Mouse (Mus musculus): ENCODE results near the gene Tcaim. TPM values are rescaled to one million over a fixed set of nuclear protein-coding genes. Genes with fewer than 3 reads are reported as not detected.

Tcaim gene
- polyA plus RNA-seq, 1 experiment, result 0.45 TPM

DNA sequence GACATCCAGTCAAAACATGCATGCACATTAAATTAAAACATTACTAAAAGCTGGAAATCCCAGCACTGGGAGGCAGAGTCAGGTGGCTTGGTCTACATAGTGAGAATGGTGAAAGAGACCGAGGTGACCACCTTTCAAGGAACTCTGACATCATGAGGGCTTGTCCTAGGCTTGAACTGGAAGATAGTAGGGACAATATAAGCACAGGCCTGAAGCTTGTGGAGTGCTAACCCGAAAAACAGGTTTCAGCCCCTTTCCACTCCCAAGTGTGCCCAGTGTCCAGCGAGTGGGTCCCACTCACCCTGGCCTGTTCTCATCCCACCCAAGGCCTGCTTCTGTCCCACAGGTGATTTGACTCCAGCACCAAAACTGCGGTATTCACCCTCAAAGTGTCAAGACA is 31.9 kb downstream of the Tcaim start:
- TF ChIP-seq GATA1 (IDR thresholded peaks at IDR 0.05; ENCODE audit: low read length), result no peak

DNA sequence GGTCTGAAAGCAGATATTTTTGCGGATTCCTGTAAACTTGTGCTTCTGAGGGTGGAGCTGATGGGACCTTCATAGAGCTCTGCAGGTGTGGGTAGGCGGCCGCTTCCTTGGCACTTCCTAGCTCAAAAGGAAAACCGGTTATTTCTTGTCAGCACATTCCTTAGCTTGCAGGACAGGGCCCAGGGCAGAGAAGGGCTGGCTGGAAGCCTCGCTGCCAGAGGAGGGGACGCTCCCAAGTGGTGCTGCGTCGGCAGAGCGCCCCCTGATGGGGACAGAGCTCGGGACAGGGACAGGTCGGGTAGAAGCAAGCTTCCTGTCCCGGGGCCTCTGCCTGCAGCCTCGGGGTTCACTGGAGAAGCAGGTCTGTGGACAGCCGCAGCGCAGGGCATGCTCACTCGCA is 32.3 kb downstream of the Tcaim start:
- no peak for TF ChIP-seq GATA1 (IDR thresholded peaks at IDR 0.05; ENCODE audit: low read length)

DNA sequence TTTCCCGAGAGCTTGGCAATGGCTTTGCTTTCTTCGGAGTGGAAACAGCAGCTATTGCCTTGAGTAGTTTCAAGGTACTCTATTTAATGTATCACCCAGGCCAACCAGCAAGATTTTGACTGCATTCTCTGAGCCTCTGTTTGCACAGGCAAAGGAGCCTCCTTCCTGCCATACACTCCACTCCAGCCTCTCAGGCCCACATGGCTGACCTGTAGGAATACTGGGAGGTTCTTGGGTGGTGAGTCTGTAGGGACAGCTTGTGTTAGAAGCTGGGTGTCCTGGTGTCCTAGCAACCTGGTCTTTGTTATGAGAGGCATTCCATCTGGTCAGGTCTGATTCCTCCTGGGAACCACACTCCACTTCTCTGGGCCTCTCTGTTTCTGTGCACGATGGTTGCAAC is 38.4 kb downstream of the Tcaim start, which contains the start of gene Gm35549:
TSS of gene Gm35549 (minus strand) at position 276 of the 400 bp plus-strand sequence.
- no peak for TF ChIP-seq GATA1 (IDR thresholded peaks at IDR 0.05; ENCODE audit: low read length)

DNA sequence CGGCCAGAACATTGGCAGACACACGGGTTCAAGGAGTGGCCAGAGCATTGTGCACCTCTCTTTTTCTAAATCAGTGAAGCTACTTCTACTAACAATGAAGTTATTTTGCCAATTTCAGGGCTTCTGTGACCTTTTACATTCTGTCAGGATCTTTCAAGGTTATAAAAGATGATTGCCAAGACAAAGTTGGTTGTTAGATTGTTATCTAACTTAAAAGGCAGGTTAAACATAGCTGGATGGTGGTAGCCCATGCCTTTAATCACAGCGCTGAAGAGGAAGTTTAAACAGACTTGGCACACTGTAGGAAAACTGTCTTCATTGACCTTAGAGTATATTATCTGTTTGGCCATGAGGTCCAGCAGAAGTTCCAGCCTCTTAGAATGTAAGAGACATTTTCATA is 40.3 kb downstream of the Tcaim start:
- no peak for TF ChIP-seq GATA1 (IDR thresholded peaks at IDR 0.05; ENCODE audit: low read length)

DNA sequence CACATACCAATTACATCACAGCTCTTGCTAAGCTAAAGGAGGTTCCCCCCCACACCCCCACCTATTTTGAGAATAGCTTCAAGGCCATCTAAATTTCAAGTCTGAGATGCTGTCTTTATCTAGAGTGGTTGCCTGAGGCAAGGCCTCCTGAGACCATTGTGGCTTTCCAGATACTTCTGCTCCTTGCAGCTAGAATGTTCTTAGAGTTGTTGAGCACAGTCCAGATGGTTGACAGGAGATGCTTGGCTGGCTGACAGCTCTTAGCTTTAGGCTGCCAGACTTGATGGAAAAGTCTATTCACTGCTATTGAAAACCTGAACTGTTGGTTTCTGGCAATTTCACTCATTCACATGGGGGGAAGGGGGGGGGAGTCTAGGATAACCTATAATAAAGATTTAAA is 40.8 kb downstream of the Tcaim start:
- no peak for TF ChIP-seq GATA1 (IDR thresholded peaks at IDR 0.05; ENCODE audit: low read length)

DNA sequence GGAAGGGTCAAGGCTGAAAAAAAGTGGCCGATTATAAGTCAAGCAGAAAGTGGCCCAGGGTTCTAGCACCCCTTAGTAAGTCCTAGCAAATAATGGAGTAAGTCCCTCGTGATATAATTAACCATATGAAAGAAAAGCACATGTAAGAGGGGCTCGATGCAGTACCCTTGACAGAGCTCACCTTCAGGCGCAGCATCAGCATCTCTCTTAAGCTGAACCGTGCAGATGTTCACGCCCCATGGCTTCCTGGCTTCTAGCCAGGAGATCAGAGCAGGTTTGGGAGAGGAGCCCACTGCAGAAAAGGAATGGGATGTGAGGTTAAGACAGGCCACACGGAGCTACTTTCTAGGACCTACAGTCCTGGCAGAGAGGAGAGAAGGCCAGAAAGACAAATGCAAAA is 49.2 kb downstream of the Tcaim start:
- no peak for TF ChIP-seq GATA1 (IDR thresholded peaks at IDR 0.05; ENCODE audit: low read length)

DNA sequence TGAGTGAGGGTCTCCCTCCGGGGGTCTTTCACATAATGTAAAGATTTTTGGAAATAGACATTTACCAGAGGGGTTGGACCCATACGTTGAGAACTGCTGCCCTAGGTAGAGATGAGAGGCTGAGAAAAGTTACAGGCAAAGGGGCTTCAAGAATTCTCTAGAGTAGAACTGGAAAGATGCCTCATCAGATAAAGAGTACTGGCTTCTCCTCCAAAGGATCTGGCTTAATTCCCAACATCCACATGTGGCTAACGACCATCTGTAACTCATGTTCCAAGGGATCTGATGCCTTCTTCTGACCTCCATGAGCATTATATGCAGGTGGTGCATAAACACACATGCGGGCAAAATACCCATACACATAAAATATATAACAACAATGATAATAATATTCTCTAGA is 50.3 kb downstream of the Tcaim start:
- TF ChIP-seq GATA1 (IDR thresholded peaks at IDR 0.05; ENCODE audit: low read length), result no peak

DNA sequence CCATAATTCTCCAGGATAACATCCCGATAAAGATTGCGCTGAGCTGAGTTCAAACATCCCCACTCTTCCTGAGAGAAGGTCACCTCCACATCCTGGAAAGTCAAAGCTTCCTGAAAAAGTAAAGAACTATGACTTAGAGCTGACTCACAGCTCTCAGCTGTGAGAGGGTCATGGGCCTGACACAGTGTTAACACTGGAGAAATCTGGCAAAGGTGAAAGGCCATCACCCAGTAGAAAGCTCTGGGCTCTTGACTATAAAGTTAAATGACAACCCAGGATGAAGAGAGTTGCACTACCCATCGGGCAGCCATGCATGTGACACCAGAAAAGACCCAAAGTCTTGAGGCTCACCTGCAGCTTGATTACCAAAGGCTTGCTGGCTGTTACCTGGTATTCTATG is 51.4 kb downstream of the Tcaim start:
- no peak for TF ChIP-seq GATA1 (IDR thresholded peaks at IDR 0.05; ENCODE audit: low read length)

DNA sequence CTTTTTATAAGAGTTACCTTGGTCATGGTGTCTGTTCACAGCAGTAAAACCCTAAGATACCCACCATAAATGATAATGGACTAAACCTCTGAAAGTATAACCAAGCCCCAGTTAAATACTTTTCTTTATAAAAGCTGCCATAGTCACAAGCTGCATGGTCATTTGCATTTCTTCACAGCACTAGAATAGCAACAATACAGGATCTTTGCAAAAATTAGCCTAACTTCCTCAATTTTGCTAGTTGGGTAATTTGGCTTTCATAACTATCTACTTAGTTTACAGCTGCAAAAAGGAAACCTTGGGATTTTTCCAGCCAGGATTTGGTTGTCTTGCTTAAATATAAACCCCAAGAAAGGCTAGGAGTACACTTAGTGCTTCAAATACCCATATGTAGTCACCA is 55.4 kb downstream of the Tcaim start:
- no peak for TF ChIP-seq GATA1 (IDR thresholded peaks at IDR 0.05; ENCODE audit: low read length)

DNA sequence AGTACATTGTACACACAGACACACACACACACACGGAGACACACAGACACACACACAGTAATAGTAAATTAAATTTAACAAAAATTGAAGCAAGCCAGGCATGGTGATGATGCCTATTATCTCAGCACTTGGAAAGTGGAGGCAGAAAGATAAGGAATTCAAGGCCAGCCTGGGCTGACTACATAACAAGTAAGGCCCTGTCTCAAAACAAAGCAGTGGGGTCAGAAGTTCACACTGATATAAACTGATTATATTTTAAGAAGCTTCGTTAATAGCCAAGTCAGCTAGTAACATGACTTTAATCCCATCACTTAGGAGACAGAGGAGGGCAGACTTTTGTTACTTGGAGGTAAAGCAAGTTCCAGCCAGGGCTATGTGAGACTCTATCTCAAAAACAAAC is 58.4 kb downstream of the Tcaim start:
- TF ChIP-seq GATA1 (IDR thresholded peaks at IDR 0.05; ENCODE audit: low read length), result no peak

DNA sequence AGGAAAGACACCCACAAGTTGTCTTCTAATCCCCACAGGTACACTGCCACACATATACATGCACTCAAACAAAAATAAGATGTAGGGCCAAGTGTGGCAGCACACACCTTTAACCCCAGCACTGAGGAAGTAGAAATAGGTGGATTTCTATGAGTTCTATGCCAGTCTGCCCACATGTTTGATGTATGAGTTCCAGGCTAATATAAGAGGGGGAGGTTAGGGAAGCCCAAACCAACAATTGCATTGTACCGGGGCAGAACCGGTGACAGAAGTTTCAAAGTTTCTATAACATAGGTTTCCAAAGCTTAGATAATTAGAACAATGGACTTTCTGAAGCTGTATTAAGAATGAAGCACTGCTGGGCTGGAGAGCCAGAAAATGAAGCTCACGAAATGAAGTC is 59.5 kb downstream of the Tcaim start:
- no peak for TF ChIP-seq GATA1 (IDR thresholded peaks at IDR 0.05; ENCODE audit: low read length)

DNA sequence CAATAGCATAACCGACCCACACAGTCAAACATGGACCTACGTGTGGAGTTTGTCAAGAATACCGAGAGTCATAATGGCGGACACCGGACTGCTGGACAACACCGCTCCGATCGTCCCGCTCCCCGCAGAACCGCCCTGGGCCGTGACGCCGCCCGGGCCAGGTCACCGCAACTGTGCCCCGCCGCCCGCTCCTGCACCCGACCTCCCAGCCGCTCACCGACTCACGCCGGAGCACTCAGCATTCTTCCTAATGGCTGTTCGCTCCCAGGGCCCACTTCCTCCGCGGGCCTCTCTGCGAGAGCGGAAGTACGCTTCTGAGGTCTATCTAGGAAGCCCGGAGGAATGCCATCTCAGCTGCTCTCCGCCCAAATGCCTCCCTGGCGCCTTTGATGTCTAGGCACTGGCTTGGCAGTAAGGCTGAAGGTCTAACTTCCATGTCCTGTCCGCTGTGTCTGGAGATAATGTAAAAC is 60.4 kb downstream of the Tcaim start, which contains the start of gene Zfp445:
TSS of gene Zfp445 (minus strand) at position 310 of the 470 bp plus-strand sequence.
- TF ChIP-seq GATA1 (IDR thresholded peaks at IDR 0.05; ENCODE audit: low read length), result no peak

DNA sequence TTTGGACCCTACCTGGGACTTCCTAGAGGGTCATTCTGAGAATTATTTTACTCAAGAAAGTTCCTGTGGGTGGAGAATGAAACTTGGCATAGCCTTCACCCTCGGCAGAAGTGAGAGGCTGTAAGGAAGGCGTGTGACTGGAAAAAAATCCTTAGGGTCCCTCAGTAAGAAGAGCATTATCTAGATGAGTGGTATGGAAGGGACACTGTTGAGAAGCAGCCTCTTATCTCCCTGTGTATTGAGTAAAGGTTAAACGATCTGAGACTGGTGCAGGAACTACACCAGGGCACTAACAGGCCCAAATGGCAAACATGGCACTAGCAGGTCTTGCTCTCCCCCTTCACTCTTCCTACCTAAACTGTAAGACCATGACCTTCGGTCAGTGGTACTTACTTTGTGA is 60.9 kb downstream of the Tcaim start:
- TF ChIP-seq GATA1 (IDR thresholded peaks at IDR 0.05; ENCODE audit: low read length), result no peak

DNA sequence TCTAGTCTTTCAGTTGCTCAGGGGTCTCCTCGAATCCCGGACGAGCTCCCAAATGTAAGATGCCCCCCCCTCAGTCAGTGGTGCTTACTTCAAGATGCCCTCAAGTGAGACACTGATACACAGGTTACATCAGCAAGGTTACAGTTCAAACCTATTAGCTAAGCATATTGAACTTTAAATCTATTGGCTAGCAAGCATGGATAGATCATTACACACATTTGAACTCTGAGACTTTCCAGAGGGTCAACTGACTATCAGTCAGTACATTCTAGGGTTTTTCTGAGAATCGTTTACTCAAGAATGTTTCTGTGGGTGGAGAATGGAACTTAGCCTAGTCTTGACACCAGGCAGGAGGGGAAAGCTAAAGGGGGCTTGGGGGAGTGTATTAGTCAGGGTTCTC is 67.3 kb downstream of the Tcaim start:
- TF ChIP-seq GATA1 (IDR thresholded peaks at IDR 0.05; ENCODE audit: low read length), result no peak

DNA sequence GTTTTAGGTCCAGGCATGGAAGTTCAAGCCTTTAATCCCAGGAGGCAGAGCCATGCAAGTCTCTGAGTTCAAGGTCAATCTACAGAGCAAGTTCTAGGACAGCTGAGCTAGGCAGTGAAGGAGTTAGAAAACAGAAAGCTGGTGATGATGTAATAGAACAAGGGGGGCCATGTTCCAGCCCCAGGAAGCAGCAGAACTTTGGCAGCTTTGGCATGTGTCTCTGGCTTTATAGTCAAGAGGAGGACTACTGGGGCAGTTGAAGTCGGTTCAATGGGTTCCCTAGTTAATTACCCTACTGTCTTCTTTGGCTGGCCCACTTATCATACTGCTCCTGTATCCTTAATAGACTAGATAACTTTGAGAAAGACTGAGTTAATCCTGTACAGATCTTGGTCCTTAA is 69.3 kb downstream of the Tcaim start:
- no peak for TF ChIP-seq GATA1 (IDR thresholded peaks at IDR 0.05; ENCODE audit: low read length)

DNA sequence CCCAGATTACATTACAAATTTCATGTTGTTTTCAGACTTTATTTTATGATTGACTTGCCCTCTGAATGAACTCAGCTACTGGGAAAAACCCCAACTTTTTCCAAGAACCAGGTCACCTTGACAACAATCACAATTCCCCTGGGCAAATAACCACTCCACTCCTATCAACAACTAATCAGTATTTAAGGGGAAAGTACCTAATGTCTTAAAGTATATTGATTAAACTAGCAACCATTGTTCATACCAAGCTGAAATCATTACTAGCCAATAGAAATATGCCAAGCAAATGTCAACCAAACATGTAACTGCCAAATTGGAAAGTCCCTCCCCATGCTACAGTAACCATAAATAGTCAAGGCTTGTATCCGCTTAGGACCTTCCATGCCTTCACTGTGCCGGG is 69.8 kb downstream of the Tcaim start:
- no peak for TF ChIP-seq GATA1 (IDR thresholded peaks at IDR 0.05; ENCODE audit: low read length)

DNA sequence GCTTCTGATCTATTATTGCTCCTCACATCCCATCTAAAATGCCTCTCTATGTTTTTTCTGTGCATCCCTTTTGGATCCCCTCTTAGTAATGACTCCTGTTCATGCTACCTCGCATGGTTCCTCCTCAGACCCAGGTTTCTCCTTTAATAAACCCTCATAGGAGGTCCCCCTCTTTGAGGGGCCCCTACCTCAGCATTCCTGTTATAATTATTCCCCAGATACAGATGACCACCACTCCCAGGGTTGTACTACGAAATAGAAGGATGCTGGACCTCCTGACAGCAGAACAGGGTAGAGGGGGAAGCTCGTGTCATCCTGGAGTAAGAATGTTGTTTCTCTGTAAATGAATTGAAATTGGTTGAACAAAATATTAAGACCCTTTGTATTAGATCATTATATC is 80.0 kb downstream of the Tcaim start, which contains the start of gene Zkscan7:
TSS of gene Zkscan7 (plus strand) at position 301 of the 400 bp plus-strand sequence.
- TF ChIP-seq GATA1 (IDR thresholded peaks at IDR 0.05; ENCODE audit: low read length), result no peak

Other genes starting within 250 kb of the Tcaim start
- not detected in 2 replicates for gene Topaz1, start 58.2 kb upstream of the Tcaim start, polyA plus RNA-seq (2012)
- not detected in 2 replicates for gene Gm35549, start 38.5 kb downstream of the Tcaim start, polyA plus RNA-seq (2012)
- 5.8 and 7.9 TPM in 2 replicates for gene Zfp445, start 60.5 kb downstream of the Tcaim start, polyA plus RNA-seq (2012)
- gene Zkscan7, start 80.1 kb downstream of the Tcaim start, polyA plus RNA-seq (2012), result not detected in 2 replicates
- gene Zfp105, start 117.5 kb downstream of the Tcaim start, polyA plus RNA-seq (2012), result 1.4 and 1.7 TPM in 2 replicates
- 2.3 and 5.9 TPM in 2 replicates for gene 1110059G10Rik, start 145.5 kb downstream of the Tcaim start, polyA plus RNA-seq (2012)
- 35.6 and 35.8 TPM in 2 replicates for gene Kif15, start 145.5 kb downstream of the Tcaim start, polyA plus RNA-seq (2012)
- 5.2 and 7.3 TPM in 2 replicates for gene Tmem42, start 215.8 kb downstream of the Tcaim start, polyA plus RNA-seq (2012)
- not detected in 2 replicates for gene Tgm4, start 229.2 kb downstream of the Tcaim start, polyA plus RNA-seq (2012)

All from G1E-ER4 (cell line).